Mouse (Mus musculus) neural tube, embryonic 12.5 days (tissue): ENCODE data around the gene Stx4a. TPM values are rescaled to one million over a fixed set of nuclear protein-coding genes. Genes with fewer than 3 reads are reported as not detected.

ENCODE experiments used
- ATAC-seq: fragments of 200-750 bp; cut with Nextera tagmentation; 2 replicates; pipeline ENCODE4 v1.8.0; 2017; ENCODE audit warnings: low read depth, mild to moderate bottlenecking, moderate TSS enrichment, moderate library complexity; ENCODE audit not compliant: low FRiP score
- H3K27ac ChIP-seq: fragments of 300-500 bp; sonication (generic); 2 replicates; pipeline ENCODE4 v1.5.1; 2016
- H3K27me3 ChIP-seq: fragments of 300-500 bp; sonication (generic); replicated peaks from 2 replicates; pipeline ENCODE4 v1.6.1; 2016; ENCODE audit warnings: mild to moderate bottlenecking
- H3K36me3 ChIP-seq: fragments of 300-500 bp; sonication (generic); 2 replicates; pipeline ENCODE4 v1.6.1; 2016; ENCODE audit warnings: mild to moderate bottlenecking
- H3K4me1 ChIP-seq: fragments of 300-500 bp; sonication (generic); 2 replicates; pipeline ENCODE4 v1.6.1; 2016
- H3K4me2 ChIP-seq: fragments of 300-500 bp; sonication (generic); replicated peaks from 2 replicates; pipeline ENCODE4 v1.6.1; 2016; ENCODE audit warnings: mild to moderate bottlenecking
- H3K4me3 ChIP-seq: fragments of 300-500 bp; sonication (generic); 2 replicates; pipeline ENCODE4 v1.5.1; 2016
- H3K9ac ChIP-seq: fragments of 300-500 bp; sonication (generic); 2 replicates; pipeline ENCODE4 v1.6.1; 2016; ENCODE audit warnings: mild to moderate bottlenecking
- H3K9me3 ChIP-seq: fragments of 300-500 bp; sonication (generic); 2 replicates; pipeline ENCODE4 v1.6.1; 2016; ENCODE audit warnings: mild to moderate bottlenecking
- WGBS: fragments of 180-500 bp; shearing (Covaris S2); methylation state at CpG from one replicate; pipeline ENCODE4 v1.1.7; 2016; 5-methylcytosine and 5-hydroxymethylcytosine counted together
- polyA plus RNA-seq: library from polyadenylated mRNA; unstranded; fragments of >200 nt; fragmentation: Nextera tagmentation; extraction: Ambion mirVana; gene quantifications from 2 replicates; pipeline ENCODE4 v1.2.1, GENCODE M21; 2016

Stx4a gene
- polyA plus RNA-seq, 1 experiment from 2014 or later, result 19.2 TPM

- Histone ChIP-seq H3K4me2 (peak within 1 kb of the TSS; percentile 39), H3K9ac (no peak within 1 kb of the TSS)
Measured at GRCm38 (mm10) chr7:127800435-127801009, 23.6 kb upstream of the Stx4a start, which contains the start of gene Hsd3b7. Hsd3b7 (plus strand) TSS chr7:127800604.

GRCm38 (mm10) chr7:127801010-127801621, 23.0 kb upstream of the Stx4a start:
- H3K4me3 ChIP-seq, result no peak overlapping the region
- no peak for ATAC-seq
- WGBS, result 90% methylated on average over 8 of the region's 8 CpGs
- no peak overlapping the region for H3K9ac ChIP-seq
- H3K4me2 ChIP-seq, result 0 out of 2 replicates have a peak overlapping the region, but pooled peaks have one; percentile 39
- H3K4me1 ChIP-seq, result no peaks in the 10 kb centered on the region
- H3K27me3 ChIP-seq, result no peaks in the 10 kb centered on the region
- H3K27ac ChIP-seq, result no peak overlapping the region
- no peaks in the 10 kb centered on the region for H3K9me3 ChIP-seq
- peaks cover 58% of the 10 kb centered on the region for H3K36me3 ChIP-seq

More at GRCm38 (mm10) chr7:127800435-127801009, 23.6 kb upstream of the Stx4a start, which contains the start of gene Hsd3b7:
- Histone ChIP-seq H3K4me3 (no peak within 1 kb of the TSS), H3K4me1 (no peaks in the 10 kb centered on the region), H3K9me3 (no peaks in the 10 kb centered on the region), H3K36me3 (peaks cover 64% of the 10 kb centered on the region), H3K27ac (no peak within 1 kb of the TSS), H3K27me3 (no peaks in the 10 kb centered on the region)
- WGBS, result 38% methylated on average over 6 of the region's 6 CpGs
- peak; percentile 71 for ATAC-seq

- ATAC-seq, result no peak
- WGBS, result 92% methylated on average over 17 of the region's 17 CpGs
- no peak overlapping the region for H3K4me3 ChIP-seq
Measured at GRCm38 (mm10) chr7:127802313-127802712, 21.8 kb upstream of the Stx4a start.

GRCm38 (mm10) chr7:127808821-127809220, 15.3 kb upstream of the Stx4a start:
- no peak overlapping the region for H3K27ac ChIP-seq
- no peak overlapping the region for H3K4me3 ChIP-seq
- no peak overlapping the region for H3K9ac ChIP-seq
- H3K4me2 ChIP-seq, result no peak overlapping the region
- H3K27me3 ChIP-seq, result no peaks in the 10 kb centered on the region
- no peaks in the 10 kb centered on the region for H3K4me1 ChIP-seq
- WGBS, result 56% methylated on average over 5 of the region's 5 CpGs
- ATAC-seq, result no peak
- H3K36me3 ChIP-seq, result peaks cover 33% of the 10 kb centered on the region
- H3K9me3 ChIP-seq, result no peaks in the 10 kb centered on the region

More at GRCm38 (mm10) chr7:127802313-127802712, 21.8 kb upstream of the Stx4a start:
- Histone ChIP-seq H3K9me3 (no peaks in the 10 kb centered on the region), H3K27ac (no peak overlapping the region), H3K4me2 (no peak overlapping the region), H3K27me3 (no peaks in the 10 kb centered on the region), H3K9ac (0 out of 2 replicates have a peak overlapping the region, but pooled peaks have one; percentile 8), H3K4me1 (no peaks in the 10 kb centered on the region), H3K36me3 (peaks cover 52% of the 10 kb centered on the region)

GRCm38 (mm10) chr7:127809846-127810245, 14.2 kb upstream of the Stx4a start:
- no peak overlapping the region for H3K9ac ChIP-seq
- H3K4me2 ChIP-seq, result no peak overlapping the region
- H3K4me3 ChIP-seq, result no peak overlapping the region
- ATAC-seq, result no peak
- H3K9me3 ChIP-seq, result no peaks in the 10 kb centered on the region
- H3K36me3 ChIP-seq, result peaks cover 36% of the 10 kb centered on the region
- H3K4me1 ChIP-seq, result no peaks in the 10 kb centered on the region
- WGBS, result 82% methylated on average over 1 of the region's 1 CpGs
- H3K27me3 ChIP-seq, result no peaks in the 10 kb centered on the region
- H3K27ac ChIP-seq, result no peak overlapping the region

GRCm38 (mm10) chr7:127810650-127811049, 13.4 kb upstream of the Stx4a start:
- Histone ChIP-seq H3K4me3 (no peak overlapping the region), H3K9me3 (no peaks in the 10 kb centered on the region), H3K36me3 (peaks cover 37% of the 10 kb centered on the region), H3K27ac (no peak overlapping the region), H3K9ac (no peak overlapping the region), H3K4me2 (no peak overlapping the region), H3K27me3 (no peaks in the 10 kb centered on the region), H3K4me1 (0 out of 2 replicates have a peak, but pooled peaks cover under 1% of the 10 kb centered on the region)
- ATAC-seq, result no peak
- 76% methylated on average over 10 of the region's 10 CpGs for WGBS

- Histone ChIP-seq H3K36me3 (peaks cover 37% of the 10 kb centered on the region), H3K27me3 (no peaks in the 10 kb centered on the region)
Measured at GRCm38 (mm10) chr7:127811240-127811639, 12.9 kb upstream of the Stx4a start.

GRCm38 (mm10) chr7:127812292-127812691, 11.8 kb upstream of the Stx4a start:
- 83% methylated on average over 3 of the region's 3 CpGs for WGBS
- Histone ChIP-seq H3K27me3 (no peaks in the 10 kb centered on the region), H3K4me3 (no peak overlapping the region), H3K36me3 (peaks cover 32% of the 10 kb centered on the region), H3K4me1 (peaks cover 7% of the 10 kb centered on the region; the same call in 1 of the 2 replicates), H3K4me2 (no peak overlapping the region), H3K27ac (no peak overlapping the region), H3K9ac (no peak overlapping the region), H3K9me3 (no peaks in the 10 kb centered on the region)
- ATAC-seq, result no peak

More at GRCm38 (mm10) chr7:127811240-127811639, 12.9 kb upstream of the Stx4a start:
- H3K4me1 ChIP-seq, result peaks cover 6% of the 10 kb centered on the region; the same call in 1 of the 2 replicates
- WGBS, result 76% methylated on average over 4 of the region's 4 CpGs
- no peaks in the 10 kb centered on the region for H3K9me3 ChIP-seq
- no peak overlapping the region for H3K4me3 ChIP-seq
- no peak overlapping the region for H3K27ac ChIP-seq
- ATAC-seq, result no peak
- no peak overlapping the region for H3K4me2 ChIP-seq
- H3K9ac ChIP-seq, result no peak overlapping the region

GRCm38 (mm10) chr7:127813821-127814220, 10.3 kb upstream of the Stx4a start:
- no peak for ATAC-seq
- H3K4me3 ChIP-seq, result no peak overlapping the region
- no peak overlapping the region for H3K9ac ChIP-seq
- peaks cover 7% of the 10 kb centered on the region; the same call in 1 of the 2 replicates for H3K4me1 ChIP-seq
- 80% methylated on average over 4 of the region's 4 CpGs for WGBS
- no peak overlapping the region for H3K4me2 ChIP-seq
- H3K27ac ChIP-seq, result no peak overlapping the region
- no peaks in the 10 kb centered on the region for H3K27me3 ChIP-seq
- no peaks in the 10 kb centered on the region for H3K9me3 ChIP-seq
- H3K36me3 ChIP-seq, result peaks cover 30% of the 10 kb centered on the region

- H3K27ac ChIP-seq, result no peak overlapping the region
Measured at GRCm38 (mm10) chr7:127814241-127814921, 9.7 kb upstream of the Stx4a start.

GRCm38 (mm10) chr7:127815116-127815665, 8.9 kb upstream of the Stx4a start:
- Histone ChIP-seq H3K4me3 (no peak overlapping the region), H3K4me2 (no peak overlapping the region), H3K27me3 (no peaks in the 10 kb centered on the region), H3K27ac (no peak overlapping the region), H3K9ac (no peak overlapping the region), H3K4me1 (peaks cover 7% of the 10 kb centered on the region; the same call in 1 of the 2 replicates), H3K9me3 (no peaks in the 10 kb centered on the region), H3K36me3 (peaks cover 30% of the 10 kb centered on the region)
- ATAC-seq, result no peak
- WGBS, result 91% methylated on average over 15 of the region's 15 CpGs

More at GRCm38 (mm10) chr7:127814241-127814921, 9.7 kb upstream of the Stx4a start:
- H3K9me3 ChIP-seq, result no peaks in the 10 kb centered on the region
- peaks cover 30% of the 10 kb centered on the region for H3K36me3 ChIP-seq
- H3K4me2 ChIP-seq, result no peak overlapping the region
- ATAC-seq, result no peak
- 85% methylated on average over 19 of the region's 19 CpGs for WGBS
- H3K4me1 ChIP-seq, result peaks cover 7% of the 10 kb centered on the region; the same call in 1 of the 2 replicates
- no peaks in the 10 kb centered on the region for H3K27me3 ChIP-seq
- no peak overlapping the region for H3K4me3 ChIP-seq
- H3K9ac ChIP-seq, result no peak overlapping the region
